ENCODE assay signal across 9 mouse cellular contexts in genomic region chr11:87760301-87761081, GRCm38 (mm10). TPM values are rescaled to one million over a fixed set of nuclear protein-coding genes. Genes with fewer than 3 reads are reported as not detected.
DNase-seq lines count a peak whose midpoint lies in the region; ATAC-seq and TF ChIP-seq lines count a peak whose summit lies in the region.
"Had no signal": no experiment of that assay in that cellular context is flagged by ENCODE, and none has a peak within 500 bp of the region (broad histone marks: within the 10 kb centered on the region; RNA-seq: fewer than 3 reads in every experiment).

TSS of gene Tspoap1 (plus strand) at chr11:87760541.

- peak within 1 kb of the TSS; percentile 6; the same call in 1 of the 2 replicates for H3K4me3 ChIP-seq in embryonic facial prominence, embryonic 14.5 days (ENCODE audit: low read depth, low read length)
- H3K4me3 ChIP-seq in thymus, adult 2 months (ENCODE audit: control insufficient read depth, insufficient read depth, low read length): 0 out of 2 replicates have a peak within 1 kb of the TSS, but pooled peaks have one; percentile 7

- H3K4me2 ChIP-seq in embryonic facial prominence, embryonic 14.5 days (ENCODE audit: low read depth, low read length): peak within 1 kb of the TSS; percentile 28

- TF ChIP-seq CTCF in thymus, adult 2 months (IDR thresholded peaks at IDR 0.05; ENCODE audit: borderline replicate concordance, control insufficient read depth, extremely low read depth, insufficient read depth, low read length, poor library complexity): no peak

- H3K4me1 ChIP-seq in embryonic facial prominence, embryonic 14.5 days (ENCODE audit: control insufficient read depth, insufficient read depth, low read length): peaks cover 7% of the 10 kb centered on the region
- peaks cover 38% of the 10 kb centered on the region for H3K4me1 ChIP-seq in thymus, adult 2 months (replicated peaks; ENCODE audit: control insufficient read depth, insufficient read depth, low read length)

- peaks cover 63% of the 10 kb centered on the region for H3K27me3 ChIP-seq in embryonic facial prominence, embryonic 14.5 days (replicated peaks; ENCODE audit: control insufficient read depth, insufficient read depth, low read length)
- peaks cover 15% of the 10 kb centered on the region for H3K27me3 ChIP-seq in thymus, adult 2 months (ENCODE audit: control insufficient read depth, insufficient read depth, low read length)

- no peaks in the 10 kb centered on the region for H3K36me3 ChIP-seq in embryonic facial prominence, embryonic 14.5 days (ENCODE audit: control insufficient read depth, insufficient read depth, low read length)
- H3K36me3 ChIP-seq in thymus, adult 2 months (ENCODE audit: control insufficient read depth, insufficient read depth, low read length): peaks cover 26% of the 10 kb centered on the region

- H3K9me3 ChIP-seq in embryonic facial prominence, embryonic 14.5 days (ENCODE audit: control insufficient read depth, low read length): no peaks in the 10 kb centered on the region

- WGBS in embryonic facial prominence, embryonic 14.5 days: 6% methylated on average over 23 of the region's 23 CpGs
- 8% methylated on average over 23 of the region's 23 CpGs for WGBS in thymus, adult 2 months

- H3K27ac ChIP-seq in embryonic facial prominence, embryonic 14.5 days (replicated peaks; ENCODE audit: low read depth, low read length): no peak within 1 kb of the TSS
- H3K27ac ChIP-seq in thymus, adult 2 months (ENCODE audit: control insufficient read depth, insufficient read depth, low read length): peak within 1 kb of the TSS; percentile 52; the same call in 1 of the 2 replicates

- peak; percentile 24 to 31 for DNase-seq in lung, postnatal 4 days
- no peak for DNase-seq in lung, postnatal 14 days
- DNase-seq in embryonic facial prominence, embryonic 14.5 days (ENCODE audit: low spot score): peak; percentile 19
- DNase-seq in layer of hippocampus, adult 9-11 months: peak; percentile 84
- peak; percentile 42 for DNase-seq in mesoderm, embryonic 11.5 days (ENCODE audit: low read depth, low spot score)
- peak; percentile 35 for DNase-seq in thymus, adult 2 months
- no peak for DNase-seq in urinary bladder, postnatal 36 days (ENCODE audit: low spot score in 2 of 2)

- peak within 1 kb of the TSS; percentile 19; the same call in 1 of the 2 replicates for H3K9ac ChIP-seq in embryonic facial prominence, embryonic 14.5 days (ENCODE audit: low read depth, low read length)

- TF ChIP-seq POLR2A in thymus, adult 2 months (IDR thresholded peaks at IDR 0.05; ENCODE audit: control insufficient read depth, extremely low read depth, insufficient read depth, low read length, poor library complexity): no peak; the same call in 1 of the 2 replicates

- ATAC-seq in embryonic facial prominence, embryonic 14.5 days (ENCODE audit: low read depth): no peak; the same call in 1 of the 2 replicates
- no peak for ATAC-seq in megakaryocyte-erythroid progenitor cell, adult 5-6 weeks (replicated peaks; ENCODE audit: low FRiP score, low TSS enrichment, poor library complexity, severe bottlenecking)

RNA-seq across cellular contexts. Expression of gene Tspoap1, which starts in this region (rescaled TPM):
- 1.9 and 2.2 TPM in 2 replicates for polyA plus RNA-seq in embryonic facial prominence, embryonic 14.5 days (2014; fragmentation: Nextera tagmentation; extraction: Ambion mirVana)
- polyA plus RNA-seq in thymus, adult 2 months (2012; rRNA removed): 25.3 and 27.9 TPM in 2 replicates
- 5.5 and 20.3 TPM in 2 replicates for total RNA-seq in megakaryocyte-erythroid progenitor cell, adult 5-6 weeks (2014; fragmentation: Nextera tagmentation)
- 3.5 and 5.4 TPM in 2 replicates for total RNA-seq in megakaryocyte-erythroid progenitor cell, adult 5-6 weeks (2017)
- polyA plus RNA-seq: heart, postnatal 0 days had no signal

Comparison
In these comparisons a context has a peak if more than half of its experiments do, and no peak if none do; other contexts are left out.
1. DNase-seq: peak in lung, postnatal 4 days (2 of 2), embryonic facial prominence, embryonic 14.5 days (single experiment), layer of hippocampus, adult 9-11 months (single experiment), mesoderm, embryonic 11.5 days (single experiment) and thymus, adult 2 months (single experiment); none in lung, postnatal 14 days (single experiment) and urinary bladder, postnatal 36 days (0 of 2).